Mouse (Mus musculus): ENCODE data around the gene Gmpr2. TPM values are rescaled to one million over a fixed set of nuclear protein-coding genes. Genes with fewer than 3 reads are reported as not detected.
A peak's percentile ranks its signal among the peaks of the same experiment; 100 is the strongest.

Gmpr2 gene
- total RNA-seq (2014; fragmentation: Nextera tagmentation) (27.7 and 30.8 TPM in 2 replicates), total RNA-seq (2017) (40.5 and 42.7 TPM in 2 replicates), polyA plus RNA-seq (2012) (20.0 and 24.7 TPM in 2 replicates)

- Histone ChIP-seq H3K4me3 (ENCODE audit: low read depth, low read length) (peak within 1 kb of the TSS; percentile 76), H3K27me3 (ENCODE audit: insufficient read depth, low read length) (no peaks in the 10 kb centered on the region), H3K9me3 (replicated peaks) (no peaks in the 10 kb centered on the region), H3K4me1 (ENCODE audit: insufficient read depth, low read depth, low read length) (peaks cover 41% of the 10 kb centered on the region), H3K36me3 (replicated peaks) (peaks cover 55% of the 10 kb centered on the region)
- ATAC-seq (ENCODE audit: extremely low read depth, insufficient number of reproducible peaks, low FRiP score, poor library complexity, severe bottlenecking) (peak; percentile 95), DNase-seq (ENCODE audit: low spot score) (peak; percentile 66)
- TF ChIP-seq TAL1 (conservative IDR thresholded peaks at IDR 0.05; ENCODE audit: low read depth, low read length) (no peak), POLR2AphosphoS5 (IDR thresholded peaks at IDR 0.05; ENCODE audit: insufficient replicate concordance, low read depth, low read length) (peak; percentile 82; the same call in 1 of the 2 replicates)
These were observed at the start of gene Gmpr2, which contains the start of gene Nedd8 for GRCm38 (mm10) chr14:55671833-55672740. Gene Gmpr2, plus strand, starts transcription at chr14:55671941. Gene Nedd8, minus strand, starts transcription at chr14:55672124.

- Histone ChIP-seq H3K4me3 (ENCODE audit: low read depth, low read length) (peak overlapping the region; percentile 44; the same call in 1 of the 2 replicates), H3K9me3 (replicated peaks) (no peaks in the 10 kb centered on the region), H3K27me3 (ENCODE audit: insufficient read depth, low read length) (no peaks in the 10 kb centered on the region), H3K36me3 (replicated peaks) (peaks cover 100% of the 10 kb centered on the region), H3K4me1 (ENCODE audit: insufficient read depth, low read depth, low read length) (peaks cover 68% of the 10 kb centered on the region)
- ATAC-seq (ENCODE audit: extremely low read depth, insufficient number of reproducible peaks, low FRiP score, poor library complexity, severe bottlenecking) (peak; percentile 47; the same call in 1 of the 2 replicates), DNase-seq (ENCODE audit: low spot score) (peak; percentile 35)
- TF ChIP-seq GATA2 (IDR thresholded peaks at IDR 0.05; ENCODE audit: borderline replicate concordance, low read depth, low read length) (no peak), TAL1 (conservative IDR thresholded peaks at IDR 0.05; ENCODE audit: low read depth, low read length) (peak; percentile 48), CTCF (IDR thresholded peaks at IDR 0.05; ENCODE audit: low read depth, low read length) (no peak)
These were observed 43.5 kb upstream of the Gmpr2 start for GRCm38 (mm10) chr14:55628077-55628827.

- Histone ChIP-seq H3K27me3 (ENCODE audit: insufficient read depth, low read length) (no peaks in the 10 kb centered on the region), H3K4me3 (ENCODE audit: low read depth, low read length) (no peak overlapping the region), H3K36me3 (replicated peaks) (peaks cover 100% of the 10 kb centered on the region), H3K9me3 (replicated peaks) (no peaks in the 10 kb centered on the region), H3K4me1 (ENCODE audit: insufficient read depth, low read depth, low read length) (peaks cover 68% of the 10 kb centered on the region)
- TF ChIP-seq CTCF (IDR thresholded peaks at IDR 0.05; ENCODE audit: low read depth, low read length) (peak; percentile 96), GATA1 (IDR thresholded peaks at IDR 0.05; ENCODE audit: borderline replicate concordance, low read length) (no peak)
- ATAC-seq (ENCODE audit: extremely low read depth, insufficient number of reproducible peaks, low FRiP score, poor library complexity, severe bottlenecking) (no peak; the same call in 1 of the 2 replicates), DNase-seq (ENCODE audit: low spot score) (no peak)
These were observed 42.4 kb upstream of the Gmpr2 start for GRCm38 (mm10) chr14:55629312-55629711.

- ATAC-seq (ENCODE audit: extremely low read depth, insufficient number of reproducible peaks, low FRiP score, poor library complexity, severe bottlenecking): no peak
- TF ChIP-seq POLR2AphosphoS5 (IDR thresholded peaks at IDR 0.05; ENCODE audit: insufficient replicate concordance, low read depth, low read length) (no peak), CTCF (IDR thresholded peaks at IDR 0.05; ENCODE audit: low read depth, low read length) (no peak), GATA1 (IDR thresholded peaks at IDR 0.05; ENCODE audit: borderline replicate concordance, low read length) (no peak), TAL1 (conservative IDR thresholded peaks at IDR 0.05; ENCODE audit: low read depth, low read length) (no peak), GATA2 (IDR thresholded peaks at IDR 0.05; ENCODE audit: borderline replicate concordance, low read depth, low read length) (no peak)
- peaks cover 93% of the 10 kb centered on the region for H3K36me3 ChIP-seq (replicated peaks)
- no peaks in the 10 kb centered on the region for H3K27me3 ChIP-seq (ENCODE audit: insufficient read depth, low read length)
- peak overlapping the region; percentile 81 for H3K4me3 ChIP-seq (ENCODE audit: low read depth, low read length)
- peaks cover 60% of the 10 kb centered on the region for H3K4me1 ChIP-seq (ENCODE audit: insufficient read depth, low read depth, low read length)
- DNase-seq (ENCODE audit: low spot score): peak; percentile 18
- no peaks in the 10 kb centered on the region for H3K9me3 ChIP-seq (replicated peaks)
These were observed 36.7 kb upstream of the Gmpr2 start for GRCm38 (mm10) chr14:55634874-55635522.

- H3K4me1 ChIP-seq (ENCODE audit: insufficient read depth, low read depth, low read length): peaks cover 59% of the 10 kb centered on the region
- DNase-seq (ENCODE audit: low spot score) (peak; percentile 76), ATAC-seq (ENCODE audit: extremely low read depth, insufficient number of reproducible peaks, low FRiP score, poor library complexity, severe bottlenecking) (peak; percentile 89)
- peak within 1 kb of the TSS; percentile 81 for H3K4me3 ChIP-seq (ENCODE audit: low read depth, low read length)
- no peaks in the 10 kb centered on the region for H3K9me3 ChIP-seq (replicated peaks)
- no peak for TF ChIP-seq GATA1 (IDR thresholded peaks at IDR 0.05; ENCODE audit: borderline replicate concordance, low read length)
- TF ChIP-seq TAL1 (conservative IDR thresholded peaks at IDR 0.05; ENCODE audit: low read depth, low read length): no peak
- TF ChIP-seq POLR2AphosphoS5 (IDR thresholded peaks at IDR 0.05; ENCODE audit: insufficient replicate concordance, low read depth, low read length): no peak
- TF ChIP-seq CTCF (IDR thresholded peaks at IDR 0.05; ENCODE audit: low read depth, low read length): no peak
- no peak for TF ChIP-seq GATA2 (IDR thresholded peaks at IDR 0.05; ENCODE audit: borderline replicate concordance, low read depth, low read length)
- peaks cover 93% of the 10 kb centered on the region for H3K36me3 ChIP-seq (replicated peaks)
- H3K27me3 ChIP-seq (ENCODE audit: insufficient read depth, low read length): no peaks in the 10 kb centered on the region
These were observed 36.2 kb upstream of the Gmpr2 start, which contains the start of gene Ipo4 for GRCm38 (mm10) chr14:55635523-55636007. Gene Ipo4, minus strand, starts transcription at chr14:55635957.

GRCm38 (mm10) chr14:55637795-55638194 is 33.9 kb upstream of the Gmpr2 start, which contains the start of gene Gm49378:
Gene Gm49378, minus strand, starts transcription at chr14:55637895.
- Histone ChIP-seq H3K4me3 (ENCODE audit: low read depth, low read length) (no peak within 1 kb of the TSS), H3K27me3 (ENCODE audit: insufficient read depth, low read length) (no peaks in the 10 kb centered on the region), H3K4me1 (ENCODE audit: insufficient read depth, low read depth, low read length) (peaks cover 72% of the 10 kb centered on the region), H3K9me3 (replicated peaks) (no peaks in the 10 kb centered on the region), H3K36me3 (replicated peaks) (peaks cover 86% of the 10 kb centered on the region)
- ATAC-seq (ENCODE audit: extremely low read depth, insufficient number of reproducible peaks, low FRiP score, poor library complexity, severe bottlenecking): no peak
- DNase-seq (ENCODE audit: low spot score): no peak
- TF ChIP-seq CTCF (IDR thresholded peaks at IDR 0.05; ENCODE audit: low read depth, low read length): no peak
- no peak for TF ChIP-seq GATA2 (IDR thresholded peaks at IDR 0.05; ENCODE audit: borderline replicate concordance, low read depth, low read length)
- TF ChIP-seq POLR2AphosphoS5 (IDR thresholded peaks at IDR 0.05; ENCODE audit: insufficient replicate concordance, low read depth, low read length): no peak
- no peak for TF ChIP-seq TAL1 (conservative IDR thresholded peaks at IDR 0.05; ENCODE audit: low read depth, low read length)
- TF ChIP-seq GATA1 (IDR thresholded peaks at IDR 0.05; ENCODE audit: borderline replicate concordance, low read length): no peak

Measured in G1E (cell line).